Mouse (Mus musculus): ENCODE data around the gene Kmt2e.

GRCm38 (mm10) chr5:23408106-23408505 lies 26.1 kb upstream of the Kmt2e start:
- TF ChIP-seq POLR2A (IDR thresholded peaks at IDR 0.05; ENCODE audit: extremely low read depth, insufficient read depth, low read length) (no peak), CTCF (IDR thresholded peaks at IDR 0.05; ENCODE audit: extremely low read depth, insufficient read depth, low read length) (no peak)
